Mouse (Mus musculus) embryonic facial prominence, embryonic 11.5 days (tissue): ENCODE data around the gene Mthfsd. TPM values are rescaled to one million over a fixed set of nuclear protein-coding genes. Genes with fewer than 3 reads are reported as not detected.

Experiments used
- ATAC-seq: fragments of 200-750 bp; cut with Nextera tagmentation; replicated peaks from 2 replicates; pipeline ENCODE4 v1.8.0; 2017; ENCODE audit warnings: low read depth; ENCODE audit not compliant: insufficient number of reproducible peaks, low FRiP score, low TSS enrichment
- DNase-seq: peaks from one replicate; pipeline ENCODE4 v3.0.0-alpha.2; 2015; ENCODE audit warnings: low spot score
- H3K27ac ChIP-seq: fragments of 300-500 bp; sonication (generic); replicated peaks from 2 replicates; pipeline ENCODE4 v1.5.1; 2014; ENCODE audit warnings: mild to moderate bottlenecking, low read depth, low read length, control low read depth
- H3K27me3 ChIP-seq: fragments of 300-500 bp; sonication (generic); 2 replicates; pipeline ENCODE4 v1.6.1; 2014; ENCODE audit warnings: mild to moderate bottlenecking, low read length, moderate library complexity, mixed read lengths; ENCODE audit not compliant: control insufficient read depth, insufficient read depth
- H3K36me3 ChIP-seq: fragments of 300-500 bp; sonication (generic); replicated peaks from 2 replicates; pipeline ENCODE4 v1.6.1; 2014; ENCODE audit warnings: low read depth, mild to moderate bottlenecking, low read length, moderate library complexity, mixed read lengths; ENCODE audit not compliant: control insufficient read depth, insufficient read depth
- H3K4me1 ChIP-seq: fragments of 300-500 bp; sonication (generic); 2 replicates; pipeline ENCODE4 v1.6.1; 2014; ENCODE audit warnings: low read length, mixed read lengths; ENCODE audit not compliant: control insufficient read depth, insufficient read depth
- H3K4me2 ChIP-seq: fragments of 300-500 bp; sonication (generic); 2 replicates; pipeline ENCODE4 v1.6.1; 2014; ENCODE audit warnings: low read depth, mild to moderate bottlenecking, control low read depth, low read length, moderate library complexity
- H3K4me3 ChIP-seq: fragments of 300-500 bp; sonication (generic); 2 replicates; pipeline ENCODE4 v1.5.1; 2014; ENCODE audit warnings: low read depth, low read length, control low read depth
- H3K9ac ChIP-seq: fragments of 300-500 bp; sonication (generic); replicated peaks from 2 replicates; pipeline ENCODE4 v1.6.1; 2014; ENCODE audit warnings: mild to moderate bottlenecking, control low read depth, low read length
- H3K9me3 ChIP-seq: fragments of 300-500 bp; sonication (generic); replicated peaks from 2 replicates; pipeline ENCODE4 v1.6.1; 2016; ENCODE audit warnings: mild to moderate bottlenecking, low read length, inconsistent platforms, mixed read lengths; ENCODE audit not compliant: control insufficient read depth
- WGBS: fragments of 180-500 bp; shearing (Covaris S2); extraction: QIAGEN DNeasy Blood & Tissue Kit; methylation state at CpG from one replicate; pipeline ENCODE4 v1.1.7; 2014; 5-methylcytosine and 5-hydroxymethylcytosine counted together
- polyA plus RNA-seq: library from polyadenylated mRNA; unstranded; fragments of >200 nt; fragmentation: Nextera tagmentation; extraction: Ambion mirVana; gene quantifications from 2 replicates; pipeline ENCODE4 v1.2.1, GENCODE M21; 2014

The Mthfsd gene
- polyA plus RNA-seq, 1 experiment from 2014 or later = 50.0 TPM

DNA sequence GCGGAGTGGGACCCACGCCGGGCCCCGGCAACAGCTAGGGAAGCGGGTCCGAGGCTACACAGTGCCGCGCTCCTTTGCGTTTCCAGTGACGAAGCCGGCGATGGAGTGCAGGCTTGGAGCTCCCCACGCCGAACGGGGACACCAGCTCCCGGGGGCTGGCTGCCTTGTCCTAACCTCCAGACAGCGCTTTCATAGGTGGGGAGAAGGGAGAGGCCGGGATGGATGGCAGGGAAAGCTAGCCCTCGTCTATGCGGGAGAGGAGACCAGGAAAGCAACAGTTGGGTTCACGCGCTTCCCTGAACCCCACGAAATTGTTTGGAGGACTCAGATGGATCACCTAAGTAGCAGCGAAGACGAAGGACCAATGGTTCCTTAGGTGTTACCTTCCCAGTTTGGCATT, 6.9 kb upstream of the Mthfsd start:
- peak overlapping the region; percentile 48 for H3K4me2 ChIP-seq
- under 1% methylated on average over 25 of the region's 25 CpGs for WGBS
- H3K4me1 ChIP-seq = peaks cover 9% of the 10 kb centered on the region
- H3K4me3 ChIP-seq = peak overlapping the region; percentile 29
- ATAC-seq = no peak
- H3K9ac ChIP-seq = peak overlapping the region; percentile 41
- H3K27ac ChIP-seq = 0 out of 2 replicates have a peak overlapping the region, but pooled peaks have one; percentile 28
- no peaks in the 10 kb centered on the region for H3K9me3 ChIP-seq
- peak; percentile 37 for DNase-seq
- H3K36me3 ChIP-seq = no peaks in the 10 kb centered on the region
- peaks cover 38% of the 10 kb centered on the region for H3K27me3 ChIP-seq

DNA sequence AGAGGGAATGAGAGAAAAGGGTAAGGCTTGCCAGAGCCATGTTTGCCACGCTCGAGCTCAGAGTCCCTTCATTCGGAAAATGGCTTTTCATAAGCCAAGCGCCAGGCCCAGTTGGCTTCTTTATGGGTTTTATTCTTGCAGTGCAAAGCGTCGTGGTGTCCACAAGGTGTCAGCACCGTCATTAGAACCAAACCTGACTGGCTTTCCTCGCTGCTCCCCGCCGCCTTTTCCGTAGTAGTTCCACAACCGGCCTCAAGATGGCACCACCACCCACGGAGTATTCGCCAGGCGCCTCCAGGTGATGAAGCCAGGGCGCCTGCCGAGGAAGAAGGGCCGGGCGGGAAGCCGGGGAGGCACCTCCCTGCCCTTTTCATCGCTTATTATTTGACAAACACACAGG, 5.1 kb upstream of the Mthfsd start:
- Histone ChIP-seq H3K36me3 (no peaks in the 10 kb centered on the region), H3K27me3 (peaks cover 29% of the 10 kb centered on the region), H3K4me1 (peaks cover 9% of the 10 kb centered on the region), H3K27ac (no peak overlapping the region), H3K4me2 (no peak overlapping the region), H3K4me3 (no peak overlapping the region), H3K9ac (no peak overlapping the region), H3K9me3 (no peaks in the 10 kb centered on the region)
- 2% methylated on average over 21 of the region's 21 CpGs for WGBS
- DNase-seq (peak; percentile 95), ATAC-seq (no peak)

DNA sequence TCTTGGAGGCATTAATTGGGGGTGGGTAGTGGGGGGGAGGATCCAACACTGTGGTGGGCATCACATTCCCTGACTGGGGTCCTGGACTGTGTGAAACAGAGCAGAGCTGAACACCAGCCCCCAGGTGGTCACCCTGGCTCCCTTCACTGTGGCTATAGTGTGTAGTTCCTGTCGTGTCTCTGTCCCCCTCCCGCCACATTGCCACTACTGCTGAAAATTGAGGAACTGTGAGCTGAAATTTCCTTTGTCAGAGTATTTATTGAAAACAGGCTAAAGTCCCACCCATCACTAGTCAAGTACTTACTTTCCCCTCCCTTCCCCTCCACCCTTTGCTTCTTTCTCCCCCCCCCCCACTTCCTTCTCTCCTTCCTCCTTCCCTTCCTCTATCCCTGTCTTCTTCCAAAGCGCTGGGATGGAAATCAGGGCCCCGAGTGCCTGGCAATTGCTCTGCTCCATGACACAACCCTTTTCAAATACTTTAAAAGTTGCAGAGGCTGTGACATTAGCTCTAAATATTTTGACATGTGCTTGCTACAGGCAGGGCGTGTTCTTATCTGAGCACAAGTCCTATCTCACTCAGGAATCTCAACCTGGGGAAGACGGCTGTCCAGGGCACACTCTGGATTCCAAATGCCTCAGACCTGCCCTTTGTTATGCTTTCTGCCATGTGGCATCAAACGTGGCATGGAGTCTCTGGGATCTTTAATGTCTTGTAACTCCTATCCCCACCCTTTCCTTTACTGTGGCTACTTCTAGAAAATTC, 3.1 kb upstream of the Mthfsd start:
- Histone ChIP-seq H3K9me3 (no peaks in the 10 kb centered on the region), H3K9ac (no peak overlapping the region), H3K36me3 (no peaks in the 10 kb centered on the region), H3K27ac (no peak overlapping the region), H3K4me3 (no peak overlapping the region), H3K4me2 (no peak overlapping the region), H3K27me3 (peaks cover 10% of the 10 kb centered on the region), H3K4me1 (peaks cover 6% of the 10 kb centered on the region; the same call in 1 of the 2 replicates)
- no peak for DNase-seq
- 47% methylated on average over 7 of the region's 7 CpGs for WGBS
- ATAC-seq = no peak

DNA sequence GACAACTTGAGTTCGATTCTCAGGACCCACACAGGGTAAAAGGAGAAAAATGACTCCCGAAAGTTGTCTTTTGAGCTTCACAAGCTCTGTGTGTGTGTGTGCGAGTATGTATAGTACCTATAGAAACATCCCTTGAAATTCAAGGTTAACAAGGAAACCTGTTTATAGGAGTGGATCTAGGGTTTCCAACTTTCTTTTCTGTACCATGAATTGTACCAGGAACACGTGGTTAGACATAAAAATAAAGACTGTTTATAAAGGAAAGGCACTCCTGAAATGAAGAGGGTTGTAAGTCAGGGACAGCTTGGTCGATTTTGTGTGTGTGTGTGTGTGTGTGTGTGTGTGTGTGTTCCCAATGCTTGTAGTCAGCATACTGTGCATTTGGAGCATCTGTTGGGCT, 465 bp upstream of the Mthfsd start:
- H3K4me2 ChIP-seq = peak overlapping the region; percentile 47
- ATAC-seq (no peak), DNase-seq (no peak)
- WGBS = 19% methylated on average over 5 of the region's 5 CpGs
- H3K27ac ChIP-seq = no peak overlapping the region
- no peaks in the 10 kb centered on the region for H3K9me3 ChIP-seq
- H3K9ac ChIP-seq = peak overlapping the region; percentile 84
- peak overlapping the region; percentile 82 for H3K4me3 ChIP-seq
- peaks cover 5% of the 10 kb centered on the region; the same call in 1 of the 2 replicates for H3K4me1 ChIP-seq
- H3K27me3 ChIP-seq = peaks cover 1% of the 10 kb centered on the region
- H3K36me3 ChIP-seq = no peaks in the 10 kb centered on the region

DNA sequence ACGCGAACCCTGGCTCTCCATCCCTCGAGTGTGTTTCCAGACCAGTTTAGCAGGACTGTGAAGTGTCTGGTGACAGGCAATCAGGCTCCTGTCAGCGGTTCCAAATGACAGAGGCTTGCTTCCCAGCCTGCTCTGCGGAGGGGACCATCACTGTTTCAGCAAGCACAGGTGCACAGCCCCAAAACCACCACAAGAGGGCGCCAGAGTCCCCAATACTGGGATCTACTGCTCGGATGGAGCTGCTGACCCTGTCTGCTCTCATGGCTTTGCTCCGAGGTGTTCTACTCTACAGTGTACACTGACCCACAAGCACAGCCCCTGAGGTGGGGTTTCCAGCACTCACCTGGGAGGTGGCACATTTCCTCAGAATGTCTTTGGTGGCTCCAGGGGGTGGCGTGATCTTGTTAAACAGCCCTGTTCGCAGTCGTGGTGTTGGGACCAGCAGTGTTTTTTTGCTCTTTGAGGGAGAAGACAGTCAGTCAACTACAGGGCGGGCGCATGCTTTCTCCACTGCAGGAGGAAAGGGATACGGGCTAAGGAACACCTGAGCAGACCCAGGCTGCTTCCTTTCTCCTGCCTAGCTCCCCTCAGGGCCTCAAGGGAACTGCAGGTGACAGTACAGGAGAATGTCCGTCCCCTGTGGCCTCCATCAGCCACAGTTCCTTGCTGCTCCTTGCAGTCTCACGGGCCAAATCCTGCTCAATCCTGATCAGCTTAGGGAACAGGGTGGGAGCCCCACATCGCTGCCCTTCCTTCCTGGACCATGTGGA, 4.0 kb downstream of the Mthfsd start:
- no peak for ATAC-seq
- peaks cover 6% of the 10 kb centered on the region for H3K36me3 ChIP-seq
- 0 out of 2 replicates have a peak, but pooled peaks cover 3% of the 10 kb centered on the region for H3K4me1 ChIP-seq
- no peak overlapping the region for H3K4me2 ChIP-seq
- H3K9ac ChIP-seq = no peak overlapping the region
- H3K9me3 ChIP-seq = no peaks in the 10 kb centered on the region
- H3K4me3 ChIP-seq = no peak overlapping the region
- DNase-seq = peak; percentile 91
- 52% methylated on average over 17 of the region's 17 CpGs for WGBS
- H3K27me3 ChIP-seq = no peaks in the 10 kb centered on the region
- no peak overlapping the region for H3K27ac ChIP-seq

DNA sequence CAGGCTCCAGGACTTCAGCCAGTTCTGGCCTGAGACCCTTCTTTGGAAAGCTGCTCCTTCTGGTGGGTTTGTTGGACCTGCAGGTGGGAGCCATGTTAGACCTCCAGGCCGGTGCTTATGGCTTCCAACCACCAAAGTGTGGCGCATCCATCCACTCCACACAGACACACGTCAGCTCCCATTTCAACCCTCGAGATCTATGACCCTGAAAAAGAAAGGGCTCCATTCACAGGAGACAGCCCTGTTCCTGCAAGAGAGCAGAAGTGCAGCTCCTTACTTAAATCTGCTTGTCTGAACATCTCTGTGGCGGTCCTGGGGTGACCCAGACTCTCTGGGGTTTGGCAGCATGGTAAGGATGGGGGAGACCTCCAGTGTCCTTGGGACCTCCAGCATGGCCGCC, 14.7 kb downstream of the Mthfsd start:
- WGBS = 65% methylated on average over 6 of the region's 6 CpGs
- DNase-seq (no peak), ATAC-seq (no peak)
- Histone ChIP-seq H3K27me3 (peaks cover 40% of the 10 kb centered on the region), H3K4me2 (no peak overlapping the region), H3K9ac (no peak overlapping the region), H3K9me3 (no peaks in the 10 kb centered on the region), H3K27ac (no peak overlapping the region), H3K4me3 (no peak overlapping the region), H3K4me1 (peaks cover 8% of the 10 kb centered on the region), H3K36me3 (no peaks in the 10 kb centered on the region)

DNA sequence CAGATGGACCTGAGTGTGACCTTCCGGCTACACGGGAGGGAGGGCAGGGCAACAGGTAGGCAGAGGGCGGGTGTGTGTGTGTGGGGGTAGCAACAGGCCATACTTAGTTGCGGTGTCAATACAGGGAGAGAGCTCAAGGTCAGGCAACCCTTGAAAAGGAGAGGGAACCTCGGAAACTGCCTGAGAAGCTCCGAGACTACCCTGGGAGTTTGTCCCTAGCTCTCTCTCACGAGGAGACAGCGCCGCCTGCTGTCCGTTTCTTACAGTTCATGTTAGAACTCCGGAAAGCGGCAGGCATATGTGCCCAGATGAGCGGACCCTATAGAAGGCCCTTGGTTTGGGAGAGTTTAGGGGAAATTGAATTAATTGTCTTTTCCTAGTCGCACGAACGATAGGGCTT, 15.6 kb downstream of the Mthfsd start:
- H3K4me2 ChIP-seq = no peak overlapping the region
- no peak overlapping the region for H3K9ac ChIP-seq
- H3K9me3 ChIP-seq = no peaks in the 10 kb centered on the region
- H3K27ac ChIP-seq = no peak overlapping the region
- H3K4me3 ChIP-seq = no peak overlapping the region
- DNase-seq = peak; percentile 95
- H3K4me1 ChIP-seq = peaks cover 8% of the 10 kb centered on the region
- H3K36me3 ChIP-seq = no peaks in the 10 kb centered on the region
- 5% methylated on average over 16 of the region's 16 CpGs for WGBS
- H3K27me3 ChIP-seq = peaks cover 41% of the 10 kb centered on the region
- ATAC-seq = peak; percentile 58; the same call in 1 of the 2 replicates

DNA sequence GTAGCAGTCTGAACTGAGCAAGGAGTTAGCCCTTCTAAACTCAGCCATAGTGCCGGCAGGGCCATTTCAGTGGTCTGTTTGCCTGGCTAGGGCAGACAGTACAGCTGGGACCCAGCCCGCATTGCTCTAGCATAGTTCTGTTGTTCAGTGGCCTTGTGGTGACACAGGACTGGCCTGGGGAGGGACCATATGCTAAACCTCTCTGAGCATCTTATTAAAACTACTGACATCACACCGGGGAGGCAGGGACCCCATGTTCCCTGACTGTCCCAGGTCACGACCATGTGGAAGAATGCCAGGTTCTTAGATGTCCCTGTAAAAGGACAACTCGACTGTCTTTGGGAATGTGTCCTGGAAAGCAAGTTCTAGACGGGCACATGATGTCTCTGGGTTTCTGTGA, 16.1 kb downstream of the Mthfsd start:
- Histone ChIP-seq H3K4me2 (no peak overlapping the region), H3K9ac (no peak overlapping the region), H3K27ac (no peak overlapping the region), H3K4me3 (no peak overlapping the region), H3K4me1 (peaks cover 8% of the 10 kb centered on the region), H3K27me3 (peaks cover 45% of the 10 kb centered on the region), H3K36me3 (no peaks in the 10 kb centered on the region), H3K9me3 (no peaks in the 10 kb centered on the region)
- DNase-seq = no peak
- 31% methylated on average over 6 of the region's 6 CpGs for WGBS
- ATAC-seq = no peak; the same call in 1 of the 2 replicates
